Mouse (Mus musculus): ENCODE data around the gene Olfm2. TPM values are rescaled to one million over a fixed set of nuclear protein-coding genes. Genes with fewer than 3 reads are reported as not detected.

Olfm2 gene
- polyA plus RNA-seq, 1 experiment from 2014 or later, result 269 TPM

- Histone ChIP-seq H3K36me3 (ENCODE audit: control insufficient read depth, insufficient read depth, low read length) (peaks cover 5% of the 10 kb centered on the region; the same call in 1 of the 2 replicates), H3K4me3 (ENCODE audit: low read length) (no peak overlapping the region), H3K9ac (ENCODE audit: low read depth, low read length) (no peak overlapping the region), H3K27me3 (replicated peaks; ENCODE audit: control insufficient read depth, insufficient read depth, low read length) (no peaks in the 10 kb centered on the region), H3K4me2 (ENCODE audit: low read length) (no peak overlapping the region), H3K4me1 (ENCODE audit: control insufficient read depth, insufficient read depth, low read depth, low read length) (no peaks in the 10 kb centered on the region), H3K27ac (ENCODE audit: low read depth, low read length) (no peak overlapping the region), H3K9me3 (ENCODE audit: control insufficient read depth, low read length) (no peaks in the 10 kb centered on the region)
- ATAC-seq, result no peak
- WGBS, result 76% methylated on average over 16 of the region's 16 CpGs
These were observed 74.1 kb downstream of the Olfm2 start for GRCm38 (mm10) chr9:20672047-20672446.

- H3K9me3 ChIP-seq (ENCODE audit: control insufficient read depth, low read length), result no peaks in the 10 kb centered on the region
- no peak overlapping the region for H3K4me3 ChIP-seq (ENCODE audit: low read length)
- ATAC-seq, result no peak
- H3K9ac ChIP-seq (ENCODE audit: low read depth, low read length), result no peak overlapping the region
- peaks cover 25% of the 10 kb centered on the region for H3K4me1 ChIP-seq (ENCODE audit: control insufficient read depth, insufficient read depth, low read depth, low read length)
- 96% methylated on average over 22 of the region's 22 CpGs for WGBS
- H3K4me2 ChIP-seq (ENCODE audit: low read length), result no peak overlapping the region
- H3K27me3 ChIP-seq (replicated peaks; ENCODE audit: control insufficient read depth, insufficient read depth, low read length), result no peaks in the 10 kb centered on the region
- no peak overlapping the region for H3K27ac ChIP-seq (ENCODE audit: low read depth, low read length)
- peaks cover 8% of the 10 kb centered on the region; the same call in 1 of the 2 replicates for H3K36me3 ChIP-seq (ENCODE audit: control insufficient read depth, insufficient read depth, low read length)
These were observed 78.1 kb downstream of the Olfm2 start for GRCm38 (mm10) chr9:20668065-20668464.

DNA sequence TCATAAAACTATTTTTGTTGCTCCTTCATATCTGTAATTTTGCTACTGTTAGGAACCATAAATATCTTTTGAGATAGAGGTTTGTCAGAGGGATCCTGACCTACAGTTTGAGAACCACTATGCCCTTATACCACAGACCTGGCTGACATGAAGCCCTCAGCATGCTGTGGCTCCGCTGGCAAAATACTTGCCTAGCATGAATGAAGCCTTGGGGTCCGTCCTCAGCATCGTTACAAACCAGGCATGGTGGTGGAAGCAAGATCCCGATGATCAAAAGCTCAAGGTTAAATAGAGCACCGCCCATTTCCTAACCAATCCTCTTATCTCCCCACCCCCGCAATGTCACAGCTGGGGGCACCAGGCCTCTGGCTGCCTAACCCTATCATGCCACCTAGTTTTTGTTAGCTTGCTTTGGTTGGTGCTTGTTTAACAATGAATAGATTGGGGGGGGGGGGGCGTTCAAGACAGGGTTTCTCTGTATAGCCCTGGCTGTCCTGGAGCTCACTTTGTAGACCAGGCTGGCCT is 79.6 kb downstream of the Olfm2 start:
- Histone ChIP-seq H3K36me3 (ENCODE audit: control insufficient read depth, insufficient read depth, low read length) (peaks cover 14% of the 10 kb centered on the region; the same call in 1 of the 2 replicates), H3K27me3 (replicated peaks; ENCODE audit: control insufficient read depth, insufficient read depth, low read length) (no peaks in the 10 kb centered on the region), H3K9me3 (ENCODE audit: control insufficient read depth, low read length) (no peaks in the 10 kb centered on the region), H3K27ac (ENCODE audit: low read depth, low read length) (no peak overlapping the region), H3K4me2 (ENCODE audit: low read length) (no peak overlapping the region), H3K4me3 (ENCODE audit: low read length) (no peak overlapping the region), H3K9ac (ENCODE audit: low read depth, low read length) (no peak overlapping the region), H3K4me1 (ENCODE audit: control insufficient read depth, insufficient read depth, low read depth, low read length) (peaks cover 31% of the 10 kb centered on the region)
- no peak for ATAC-seq
- WGBS, result 15% methylated on average over 7 of the region's 7 CpGs

DNA sequence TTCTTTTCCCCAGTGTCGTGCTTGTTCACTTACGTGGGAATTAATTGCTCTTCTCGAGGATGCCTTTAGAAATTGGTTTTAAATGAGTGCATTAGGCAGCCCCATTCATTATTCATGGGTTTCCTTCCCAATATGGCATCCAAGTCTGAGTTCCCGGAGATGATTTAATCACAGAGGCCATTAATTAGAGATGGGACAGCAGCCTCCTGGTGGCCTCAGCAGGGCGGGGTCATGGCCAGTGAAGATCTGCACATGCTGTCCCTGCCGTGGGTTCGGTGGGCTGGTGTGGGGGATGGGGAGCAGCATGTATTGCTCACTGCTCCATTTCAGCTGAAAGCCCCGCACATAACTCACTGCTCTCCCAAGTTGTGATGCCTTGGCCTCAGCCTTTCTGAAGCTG is 80.2 kb downstream of the Olfm2 start:
- H3K4me3 ChIP-seq (ENCODE audit: low read length), result no peak overlapping the region
- no peak overlapping the region for H3K4me2 ChIP-seq (ENCODE audit: low read length)
- WGBS, result 13% methylated on average over 8 of the region's 8 CpGs
- H3K36me3 ChIP-seq (ENCODE audit: control insufficient read depth, insufficient read depth, low read length), result peaks cover 14% of the 10 kb centered on the region; the same call in 1 of the 2 replicates
- H3K4me1 ChIP-seq (ENCODE audit: control insufficient read depth, insufficient read depth, low read depth, low read length), result peaks cover 31% of the 10 kb centered on the region
- no peak overlapping the region for H3K27ac ChIP-seq (ENCODE audit: low read depth, low read length)
- no peaks in the 10 kb centered on the region for H3K27me3 ChIP-seq (replicated peaks; ENCODE audit: control insufficient read depth, insufficient read depth, low read length)
- no peak for ATAC-seq
- H3K9me3 ChIP-seq (ENCODE audit: control insufficient read depth, low read length), result no peaks in the 10 kb centered on the region
- H3K9ac ChIP-seq (ENCODE audit: low read depth, low read length), result no peak overlapping the region

DNA sequence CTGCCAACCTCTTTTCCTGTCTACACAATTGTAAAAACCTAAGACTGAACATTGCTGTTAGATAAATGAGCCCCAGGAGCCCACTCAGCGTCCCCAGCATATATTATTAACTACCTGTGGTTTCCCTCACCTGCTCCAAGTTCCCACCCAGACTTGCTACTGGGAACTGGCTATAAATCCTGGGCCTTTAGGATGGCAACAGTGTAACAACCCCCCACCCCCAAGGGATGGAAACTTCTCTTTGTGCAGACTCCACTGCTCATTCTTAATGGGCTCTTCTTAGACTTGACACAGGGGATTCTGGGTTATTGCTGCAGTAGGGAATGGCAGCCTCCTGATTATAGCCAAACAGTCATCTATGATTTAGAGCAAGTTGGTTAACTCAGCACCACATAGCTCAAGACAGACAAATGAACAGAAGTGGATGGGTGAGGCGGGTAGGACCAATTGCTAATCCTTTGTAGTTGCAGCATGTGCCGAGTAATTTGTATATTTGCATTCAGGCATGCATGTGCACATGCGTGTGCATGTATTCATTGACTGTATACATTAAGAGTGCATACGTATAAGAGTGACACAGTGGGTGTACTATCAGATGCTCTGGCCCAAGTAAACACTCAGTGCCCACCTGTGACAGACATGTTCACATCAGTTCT is 81.0 kb downstream of the Olfm2 start:
- no peak for ATAC-seq
- Histone ChIP-seq H3K4me3 (ENCODE audit: low read length) (no peak overlapping the region), H3K27me3 (replicated peaks; ENCODE audit: control insufficient read depth, insufficient read depth, low read length) (no peaks in the 10 kb centered on the region), H3K4me1 (ENCODE audit: control insufficient read depth, insufficient read depth, low read depth, low read length) (peaks cover 31% of the 10 kb centered on the region), H3K9ac (ENCODE audit: low read depth, low read length) (no peak overlapping the region), H3K36me3 (ENCODE audit: control insufficient read depth, insufficient read depth, low read length) (peaks cover 14% of the 10 kb centered on the region; the same call in 1 of the 2 replicates), H3K4me2 (ENCODE audit: low read length) (no peak overlapping the region), H3K27ac (ENCODE audit: low read depth, low read length) (peak overlapping the region; percentile 83), H3K9me3 (ENCODE audit: control insufficient read depth, low read length) (no peaks in the 10 kb centered on the region)
- 70% methylated on average over 5 of the region's 5 CpGs for WGBS

- Histone ChIP-seq H3K36me3 (ENCODE audit: control insufficient read depth, insufficient read depth, low read length) (peaks cover 14% of the 10 kb centered on the region; the same call in 1 of the 2 replicates), H3K27ac (ENCODE audit: low read depth, low read length) (peak overlapping the region; percentile 83), H3K4me2 (ENCODE audit: low read length) (no peak overlapping the region), H3K9me3 (ENCODE audit: control insufficient read depth, low read length) (no peaks in the 10 kb centered on the region), H3K9ac (ENCODE audit: low read depth, low read length) (peak overlapping the region; percentile 25; the same call in 1 of the 2 replicates), H3K4me3 (ENCODE audit: low read length) (no peak overlapping the region), H3K27me3 (replicated peaks; ENCODE audit: control insufficient read depth, insufficient read depth, low read length) (no peaks in the 10 kb centered on the region), H3K4me1 (ENCODE audit: control insufficient read depth, insufficient read depth, low read depth, low read length) (peaks cover 31% of the 10 kb centered on the region)
- peak; percentile 49 for ATAC-seq
- 58% methylated on average over 2 of the region's 2 CpGs for WGBS
These were observed 81.8 kb downstream of the Olfm2 start for GRCm38 (mm10) chr9:20664366-20664765.

GRCm38 (mm10) chr9:20663956-20664355 is 82.2 kb downstream of the Olfm2 start:
- Histone ChIP-seq H3K4me1 (ENCODE audit: control insufficient read depth, insufficient read depth, low read depth, low read length) (peaks cover 31% of the 10 kb centered on the region), H3K4me2 (ENCODE audit: low read length) (no peak overlapping the region), H3K27ac (ENCODE audit: low read depth, low read length) (peak overlapping the region; percentile 83), H3K36me3 (ENCODE audit: control insufficient read depth, insufficient read depth, low read length) (peaks cover 14% of the 10 kb centered on the region; the same call in 1 of the 2 replicates), H3K9me3 (ENCODE audit: control insufficient read depth, low read length) (no peaks in the 10 kb centered on the region), H3K27me3 (replicated peaks; ENCODE audit: control insufficient read depth, insufficient read depth, low read length) (no peaks in the 10 kb centered on the region), H3K4me3 (ENCODE audit: low read length) (no peak overlapping the region), H3K9ac (ENCODE audit: low read depth, low read length) (peak overlapping the region; percentile 25; the same call in 1 of the 2 replicates)
- peak; percentile 68 for ATAC-seq
- 59% methylated on average over 2 of the region's 2 CpGs for WGBS

GRCm38 (mm10) chr9:20662874-20663273 is 83.3 kb downstream of the Olfm2 start:
- ATAC-seq, result no peak
- Histone ChIP-seq H3K4me2 (ENCODE audit: low read length) (no peak overlapping the region), H3K4me1 (ENCODE audit: control insufficient read depth, insufficient read depth, low read depth, low read length) (peaks cover 31% of the 10 kb centered on the region), H3K27ac (ENCODE audit: low read depth, low read length) (peak overlapping the region; percentile 83), H3K4me3 (ENCODE audit: low read length) (no peak overlapping the region), H3K9ac (ENCODE audit: low read depth, low read length) (peak overlapping the region; percentile 33; the same call in 1 of the 2 replicates), H3K9me3 (ENCODE audit: control insufficient read depth, low read length) (no peaks in the 10 kb centered on the region), H3K27me3 (replicated peaks; ENCODE audit: control insufficient read depth, insufficient read depth, low read length) (no peaks in the 10 kb centered on the region), H3K36me3 (ENCODE audit: control insufficient read depth, insufficient read depth, low read length) (peaks cover 9% of the 10 kb centered on the region; the same call in 1 of the 2 replicates)
- WGBS, result 58% methylated on average over 8 of the region's 8 CpGs

GRCm38 (mm10) chr9:20662325-20662724 is 83.8 kb downstream of the Olfm2 start:
- ATAC-seq, result no peak

More at GRCm38 (mm10) chr9:20662325-20662724, 83.8 kb downstream of the Olfm2 start:
- Histone ChIP-seq H3K4me2 (ENCODE audit: low read length) (no peak overlapping the region), H3K9me3 (ENCODE audit: control insufficient read depth, low read length) (no peaks in the 10 kb centered on the region), H3K4me1 (ENCODE audit: control insufficient read depth, insufficient read depth, low read depth, low read length) (peaks cover 31% of the 10 kb centered on the region), H3K27ac (ENCODE audit: low read depth, low read length) (peak overlapping the region; percentile 66), H3K4me3 (ENCODE audit: low read length) (no peak overlapping the region), H3K36me3 (ENCODE audit: control insufficient read depth, insufficient read depth, low read length) (peaks cover 8% of the 10 kb centered on the region; the same call in 1 of the 2 replicates), H3K27me3 (replicated peaks; ENCODE audit: control insufficient read depth, insufficient read depth, low read length) (no peaks in the 10 kb centered on the region), H3K9ac (ENCODE audit: low read depth, low read length) (no peak overlapping the region)
- WGBS, result 45% methylated on average over 3 of the region's 3 CpGs
